Mouse (Mus musculus) E14TG2a.4 (cell line): ENCODE data around the gene Atp6v0e.

Source experiments
- CTCF ChIP-seq: conservative IDR thresholded peaks from 2 replicates; pipeline ENCODE4 v1.5.1; 2014; ENCODE audit warnings: low read length
- NANOG ChIP-seq: IDR thresholded peaks from 2 replicates; pipeline ENCODE4 v1.6.1; 2014; ENCODE audit warnings: borderline replicate concordance, low read length, mixed read lengths

- TF ChIP-seq CTCF: no peak
- TF ChIP-seq NANOG: no peak
These were observed 12.3 kb upstream of the Atp6v0e start for GRCm38 (mm10) chr17:26650451-26651363.
